Mouse (Mus musculus) CH12.LX (cell line): ENCODE results near the gene Bco2. TPM values are rescaled to one million over a fixed set of nuclear protein-coding genes. Genes with fewer than 3 reads are reported as not detected.

Experiments used
- DNase-seq: peaks from one replicate; pipeline ENCODE4 v3.0.0-alpha.2; 2013; ENCODE audit errors: extremely low read depth
- H3K27ac ChIP-seq: 2 replicates; pipeline ENCODE4 v1.5.1; 2012; ENCODE audit warnings: low read depth, mild to moderate bottlenecking, control low read depth, moderate library complexity; ENCODE audit not compliant: insufficient read depth
- H3K27me3 ChIP-seq: replicated peaks from 2 replicates; pipeline ENCODE3; 2012; ENCODE audit warnings: inconsistent platforms
- H3K36me3 ChIP-seq, 2 experiments: replicated peaks in 1 of 2; 2 replicates each; pipeline versions ENCODE3 to v1.6.1; 2012; ENCODE audit warnings: inconsistent platforms in 1 of 2, low read length in 1 of 2, mild to moderate bottlenecking in 1 of 2, mixed read lengths in 1 of 2, moderate library complexity in 1 of 2; ENCODE audit not compliant: control insufficient read depth in 1 of 2, insufficient read depth in 1 of 2
- H3K4me1 ChIP-seq, 2 experiments: 2 replicates each; pipeline ENCODE4 v1.6.1; 2012; ENCODE audit warnings: inconsistent platforms in 1 of 2, moderate library complexity in 1 of 2; ENCODE audit not compliant: insufficient read depth in 2 of 2, control insufficient read depth in 1 of 2
- H3K4me2 ChIP-seq: 2 replicates; pipeline ENCODE4 v1.6.1; 2012; ENCODE audit warnings: low read depth, mild to moderate bottlenecking, control low read depth; ENCODE audit not compliant: poor library complexity, insufficient read depth, severe bottlenecking
- H3K4me3 ChIP-seq, 3 experiments: fragments of 150-350 bp in 1 of 3; sonication (generic) in 1 of 3; replicated peaks in 1 of 3; 2 replicates each; pipeline versions ENCODE3 to v1.5.1; 2011 to 2012; ENCODE audit warnings: low read depth in 2 of 3, low read length in 2 of 3, mild to moderate bottlenecking in 2 of 3, moderate library complexity in 2 of 3, control low read depth in 1 of 3, improper control_type of control experiment in 1 of 3, inconsistent platforms in 1 of 3, mixed read lengths in 1 of 3; ENCODE audit not compliant: poor library complexity in 1 of 3
- H3K79me2 ChIP-seq: replicated peaks from 2 replicates; pipeline ENCODE4 v1.6.1; 2012; ENCODE audit warnings: mild to moderate bottlenecking, moderate library complexity; ENCODE audit not compliant: control insufficient read depth, poor library complexity, insufficient read depth, severe bottlenecking; ENCODE audit errors: extremely low read depth
- H3K9ac ChIP-seq: 2 replicates; pipeline ENCODE4 v1.6.1; 2012; ENCODE audit warnings: low read depth, mild to moderate bottlenecking, control low read depth, moderate library complexity; ENCODE audit not compliant: insufficient read depth
- H3K9me3 ChIP-seq: replicated peaks from 2 replicates; pipeline ENCODE3; 2012; ENCODE audit warnings: low read length, inconsistent platforms, mixed read lengths
- BHLHE40 ChIP-seq: IDR thresholded peaks from 2 replicates; pipeline ENCODE4 v1.6.1; 2011; ENCODE audit warnings: mild to moderate bottlenecking, low read depth, low read length, improper control_type of control experiment
- CHD2 ChIP-seq: IDR thresholded peaks from 2 replicates; pipeline ENCODE4 v1.6.1; 2011; ENCODE audit warnings: low read length, improper control_type of control experiment
- CTCF ChIP-seq, 2 experiments: IDR thresholded peaks in 1 of 2; conservative IDR thresholded peaks in 1 of 2; 2 replicates each; pipeline ENCODE4 v1.5.1; 2011 to 2012; ENCODE audit warnings: low read depth in 2 of 2, low read length in 2 of 2, improper control_type of control experiment in 1 of 2, inconsistent platforms in 1 of 2, mild to moderate bottlenecking in 1 of 2, moderate library complexity in 1 of 2
- E2F4 ChIP-seq: IDR thresholded peaks from 2 replicates; pipeline ENCODE4 v1.6.1; 2011; ENCODE audit warnings: low read depth, low read length, improper control_type of control experiment; ENCODE audit not compliant: insufficient replicate concordance
- ELF1 ChIP-seq: IDR thresholded peaks from 2 replicates; pipeline ENCODE4 v1.6.1; 2014; ENCODE audit warnings: low read depth, mild to moderate bottlenecking, inconsistent platforms, low read length, improper control_type of control experiment
- EP300 ChIP-seq: IDR thresholded peaks from 2 replicates; pipeline ENCODE4 v1.6.1; 2011; ENCODE audit warnings: low read length, improper control_type of control experiment
- GABPA ChIP-seq: IDR thresholded peaks from 2 replicates; pipeline ENCODE4 v1.6.1; 2012; ENCODE audit warnings: low read depth, low read length, improper control_type of control experiment, inconsistent platforms; ENCODE audit not compliant: insufficient replicate concordance
- IRF4 ChIP-seq: IDR thresholded peaks from 2 replicates; pipeline ENCODE4 v1.6.1; 2014; ENCODE audit warnings: low read depth, mild to moderate bottlenecking, inconsistent platforms, low read length, improper control_type of control experiment
- JUN ChIP-seq: IDR thresholded peaks from 2 replicates; pipeline ENCODE4 v1.6.1; 2011; ENCODE audit warnings: low read depth, mild to moderate bottlenecking, low read length, improper control_type of control experiment, moderate library complexity; ENCODE audit not compliant: insufficient read depth
- JUND ChIP-seq: conservative IDR thresholded peaks from 2 replicates; pipeline ENCODE4 v1.6.1; 2011; ENCODE audit warnings: low read depth, low read length, improper control_type of control experiment
- NELFE ChIP-seq: IDR thresholded peaks from 2 replicates; pipeline ENCODE4 v1.6.1; 2011; ENCODE audit warnings: low read depth, low read length, improper control_type of control experiment
- POLR2AphosphoS2 ChIP-seq: IDR thresholded peaks from 2 replicates; pipeline ENCODE4 v1.6.1; 2011; ENCODE audit warnings: low read depth, low read length, improper control_type of control experiment
- RCOR1 ChIP-seq: conservative IDR thresholded peaks from 2 replicates; pipeline ENCODE4 v1.6.1; 2012; ENCODE audit warnings: low read depth, mild to moderate bottlenecking, inconsistent platforms, low read length, improper control_type of control experiment
- ZNF384 ChIP-seq: IDR thresholded peaks from 2 replicates; pipeline ENCODE4 v1.6.1; 2012; ENCODE audit warnings: low read depth, low read length, improper control_type of control experiment, inconsistent platforms
- dilution Hi-C: fragments of 300-500 bp; cut with MboI; formaldehyde crosslinking; loops from 2 replicates; pipeline ENCODE4 v1.14.3; 2020; ENCODE audit warnings: low sequenced_read_pairs; ENCODE audit not compliant: extremely low pct_unique_long_range_greater_than_20kb, extremely low pct_ligation_motif_present
- in situ Hi-C: fragments of 300-500 bp; cut with MboI; formaldehyde crosslinking; loops from 3 replicates; pipeline ENCODE4 v1.14.3; 2019; ENCODE audit warnings: low sequenced_read_pairs, low pct_ligation_motif_present, low pct_unique_long_range_greater_than_20kb, mixed read lengths
- polyA plus RNA-seq: library from polyadenylated mRNA; unstranded; fragments of >175 nt; gene quantifications from 2 replicates; pipeline ENCODE4 v1.2.1, GENCODE M21; 2012; ENCODE audit warnings: low read depth; ENCODE audit not compliant: insufficient read length
- total RNA-seq, 2 experiments: library from RNA; depleted of rRNA; stranded (reverse); fragments of 300-350 nt in 1 of 2; fragments of >200 nt in 1 of 2; gene quantifications; 2 replicates each; pipeline ENCODE4 v1.2.3; 2012 to 2014

Gene Bco2
- total and polyA plus RNA-seq, 3 experiments, result 0.68 to 1.2 (median 0.93) TPM

- Histone ChIP-seq H3K9ac (peak overlapping the region; percentile 17; the same call in 1 of the 2 replicates), H3K36me3 (no peaks in the 10 kb centered on the region), H3K79me2 (no peaks in the 10 kb centered on the region), H3K4me1 (peaks cover 0 to 15% of the 10 kb centered on the region in 2 experiments; a peak in 2 of 4 replicates), H3K27me3 (no peaks in the 10 kb centered on the region), H3K4me3 (peak overlapping the region in 2 of 3 experiments; percentile 17 to 54), H3K27ac (no peak overlapping the region), H3K9me3 (no peaks in the 10 kb centered on the region), H3K4me2 (peak overlapping the region; percentile 76)
- dilution Hi-C loops (no loop called here), in situ Hi-C loops (no loop called here)
- peak; percentile 79 for TF ChIP-seq BHLHE40
- no peak for TF ChIP-seq JUN
- DNase-seq, result no peak
Observed at GRCm38 (mm10) chr9:50500467-50500973, 54.5 kb downstream of the Bco2 start.

GRCm38 (mm10) chr9:50499781-50500180, 55.2 kb downstream of the Bco2 start:
- H3K4me3 ChIP-seq, result peak overlapping the region in 1 of 3 experiments; percentile 2
- in situ Hi-C loops, result no loop called here

GRCm38 (mm10) chr9:50498815-50499214, 56.2 kb downstream of the Bco2 start:
- Histone ChIP-seq H3K4me3 (no peak overlapping the region), H3K79me2 (no peaks in the 10 kb centered on the region), H3K9me3 (no peaks in the 10 kb centered on the region), H3K27ac (no peak overlapping the region), H3K4me2 (peak overlapping the region; percentile 8; the same call in 1 of the 2 replicates), H3K27me3 (no peaks in the 10 kb centered on the region), H3K4me1 (peaks cover 7 to 18% of the 10 kb centered on the region in 2 experiments; a peak in 3 of 4 replicates), H3K9ac (no peak overlapping the region), H3K36me3 (no peaks in the 10 kb centered on the region)
- in situ Hi-C loops (no loop called here), dilution Hi-C loops (no loop called here)
- no peak for TF ChIP-seq EP300
- DNase-seq, result no peak

More at GRCm38 (mm10) chr9:50499781-50500180, 55.2 kb downstream of the Bco2 start:
- Histone ChIP-seq H3K4me1 (peaks cover 0 to 15% of the 10 kb centered on the region in 2 experiments; a peak in 2 of 4 replicates), H3K4me2 (0 out of 2 replicates have a peak overlapping the region, but pooled peaks have one; percentile 76), H3K27me3 (no peaks in the 10 kb centered on the region), H3K27ac (no peak overlapping the region), H3K36me3 (no peaks in the 10 kb centered on the region), H3K9me3 (no peaks in the 10 kb centered on the region), H3K9ac (no peak overlapping the region), H3K79me2 (no peaks in the 10 kb centered on the region)
- DNase-seq, result no peak
- TF ChIP-seq IRF4, result peak; percentile 28; the same call in 1 of the 2 replicates
- TF ChIP-seq CHD2, result no peak
- no peak for TF ChIP-seq RCOR1
- 0 out of 2 replicates have a peak, but pooled peaks have one; percentile 9 for TF ChIP-seq EP300
- TF ChIP-seq CTCF (conservative IDR thresholded peaks at IDR 0.05 in 1 of 2, IDR thresholded peaks at IDR 0.05 in 1 of 2; ENCODE audit: low read depth in 2 of 2, low read length in 2 of 2), result no peak
- TF ChIP-seq ELF1, result no peak
- TF ChIP-seq JUND, result peak; percentile 18; the same call in 1 of the 2 replicates
- TF ChIP-seq E2F4, result no peak
- TF ChIP-seq GABPA, result no peak
- TF ChIP-seq POLR2AphosphoS2, result no peak
- no peak for TF ChIP-seq NELFE
- TF ChIP-seq ZNF384, result peak; percentile 94
- dilution Hi-C loops, result no loop called here
